Mouse (Mus musculus): ENCODE results near the gene Lsp1. TPM values are rescaled to one million over a fixed set of nuclear protein-coding genes. Genes with fewer than 3 reads are reported as not detected.

Gene Lsp1
- total RNA-seq, 2 experiments from 2014 or later: 3.4 to 7.1 TPM

- intact Hi-C loops (cut with DNase I): no loop called here
- no peak for DNase-seq (ENCODE audit: extremely low spot score in 1 of 2, low spot score in 2 of 2)
- Histone ChIP-seq H3K4me3 (no peak within 1 kb of the TSS), H3K27ac (no peak within 1 kb of the TSS)
- no peak for TF ChIP-seq CTCF (IDR thresholded peaks at IDR 0.05)
These were observed 26.3 kb upstream of the Lsp1 start, which contains the start of gene Syt8 for GRCm38 (mm10) chr7:142434137-142434865. Gene Syt8 (plus strand): TSS chr7:142434850.

GRCm38 (mm10) chr7:142435524-142435923 lies 25.1 kb upstream of the Lsp1 start:
- Histone ChIP-seq H3K4me3 (no peak overlapping the region), H3K27ac (no peak overlapping the region)
- DNase-seq (ENCODE audit: extremely low spot score in 1 of 2, low spot score in 2 of 2): peak; percentile 60 to 63
- intact Hi-C loops (cut with DNase I): loop anchor here (1.0 to 5.0 kb wide), 2 partner anchors 101 to 118 kb away; no protein-coding TSS in a partner anchor
- TF ChIP-seq CTCF (IDR thresholded peaks at IDR 0.05): peak; percentile 87

GRCm38 (mm10) chr7:142437324-142437723 lies 23.3 kb upstream of the Lsp1 start:
- intact Hi-C loops (cut with DNase I): loop anchor here (5.0 kb wide), 1 partner anchor 120 kb away; no protein-coding TSS in a partner anchor
- no peak overlapping the region for H3K27ac ChIP-seq
- no peak overlapping the region for H3K4me3 ChIP-seq
- no peak; the same call in none of the 2 replicates for TF ChIP-seq CTCF (IDR thresholded peaks at IDR 0.05)
- DNase-seq (ENCODE audit: extremely low spot score in 1 of 2, low spot score in 2 of 2): no peak

GRCm38 (mm10) chr7:142439966-142440365 lies 20.6 kb upstream of the Lsp1 start:
- no peak for DNase-seq (ENCODE audit: extremely low spot score in 1 of 2, low spot score in 2 of 2)
- no peak for TF ChIP-seq CTCF (IDR thresholded peaks at IDR 0.05)
- H3K4me3 ChIP-seq: no peak overlapping the region
- intact Hi-C loops (cut with DNase I): loop anchor here (1.0 to 5.0 kb wide), 3 partner anchors 123 to 232 kb away; no protein-coding TSS in a partner anchor
- H3K27ac ChIP-seq: no peak overlapping the region

GRCm38 (mm10) chr7:142440657-142441114 lies 19.9 kb upstream of the Lsp1 start:
- TF ChIP-seq CTCF (IDR thresholded peaks at IDR 0.05): peak; percentile 67

GRCm38 (mm10) chr7:142441585-142441984 lies 19.0 kb upstream of the Lsp1 start, which contains the start of gene Tnni2:
Gene Tnni2 (plus strand): TSS chr7:142441808.
- DNase-seq (ENCODE audit: extremely low spot score in 1 of 2, low spot score in 2 of 2): no peak
- Histone ChIP-seq H3K27ac (no peak within 1 kb of the TSS), H3K4me3 (no peak within 1 kb of the TSS)
- intact Hi-C loops (cut with DNase I): no loop called here
- no peak for TF ChIP-seq CTCF (IDR thresholded peaks at IDR 0.05)

More at GRCm38 (mm10) chr7:142440657-142441114, 19.9 kb upstream of the Lsp1 start:
- no peak overlapping the region for H3K27ac ChIP-seq
- intact Hi-C loops (cut with DNase I): loop anchor here (1.0 kb wide), 2 partner anchors 140 to 232 kb away; no protein-coding TSS in a partner anchor
- H3K4me3 ChIP-seq: no peak overlapping the region
- peak in 1 of 2 experiments; percentile 24 for DNase-seq (ENCODE audit: extremely low spot score in 1 of 2, low spot score in 2 of 2)

- DNase-seq (ENCODE audit: extremely low spot score in 1 of 2, low spot score in 2 of 2): no peak
- H3K4me3 ChIP-seq: no peak overlapping the region
- intact Hi-C loops (cut with DNase I): loop anchor here (1.0 kb wide), 1 partner anchor 55 kb away; no protein-coding TSS in a partner anchor
- no peak overlapping the region for H3K27ac ChIP-seq
- no peak for TF ChIP-seq CTCF (IDR thresholded peaks at IDR 0.05)
These were observed 18.3 kb upstream of the Lsp1 start for GRCm38 (mm10) chr7:142442081-142442907.

GRCm38 (mm10) chr7:142442908-142443420 lies 17.6 kb upstream of the Lsp1 start:
- TF ChIP-seq CTCF (IDR thresholded peaks at IDR 0.05): no peak
- no peak for DNase-seq (ENCODE audit: extremely low spot score in 1 of 2, low spot score in 2 of 2)
- Histone ChIP-seq H3K27ac (no peak overlapping the region), H3K4me3 (no peak overlapping the region)
- intact Hi-C loops (cut with DNase I): loop anchor here (1.0 kb wide), 1 partner anchor 54 kb away; no protein-coding TSS in a partner anchor

- intact Hi-C loops (cut with DNase I): no loop called here
- TF ChIP-seq CTCF (IDR thresholded peaks at IDR 0.05): no peak
These were observed 17.1 kb upstream of the Lsp1 start for GRCm38 (mm10) chr7:142443474-142443873.

GRCm38 (mm10) chr7:142444171-142444570 lies 16.4 kb upstream of the Lsp1 start:
- no peak overlapping the region for H3K27ac ChIP-seq
- no peak overlapping the region for H3K4me3 ChIP-seq
- intact Hi-C loops (cut with DNase I): no loop called here
- no peak for TF ChIP-seq CTCF (IDR thresholded peaks at IDR 0.05)
- no peak for DNase-seq (ENCODE audit: extremely low spot score in 1 of 2, low spot score in 2 of 2)

More at GRCm38 (mm10) chr7:142443474-142443873, 17.1 kb upstream of the Lsp1 start:
- no peak for DNase-seq (ENCODE audit: extremely low spot score in 1 of 2, low spot score in 2 of 2)
- Histone ChIP-seq H3K27ac (no peak overlapping the region), H3K4me3 (no peak overlapping the region)

GRCm38 (mm10) chr7:142445324-142445723 lies 15.3 kb upstream of the Lsp1 start:
- intact Hi-C loops (cut with DNase I): no loop called here

More at GRCm38 (mm10) chr7:142445324-142445723, 15.3 kb upstream of the Lsp1 start:
- no peak overlapping the region for H3K27ac ChIP-seq
- no peak for DNase-seq (ENCODE audit: extremely low spot score in 1 of 2, low spot score in 2 of 2)
- no peak overlapping the region for H3K4me3 ChIP-seq
- TF ChIP-seq CTCF (IDR thresholded peaks at IDR 0.05): no peak
